In genomic region chr10:121970912-121971311, GRCm38 (mm10) we compare ENCODE assay signal across 17 mouse cellular contexts.
DNase-seq lines count a peak whose midpoint lies in the region; ATAC-seq and TF ChIP-seq lines count a peak whose summit lies in the region.
"Had no signal": no experiment of that assay in that cellular context is flagged by ENCODE, and none has a peak within 500 bp of the region (broad histone marks: within the 10 kb centered on the region; RNA-seq: fewer than 3 reads in every experiment).

No protein-coding gene starts in this region.

- no peaks in the 10 kb centered on the region for H3K27me3 ChIP-seq in hindbrain, embryonic 11.5 days (ENCODE audit: control insufficient read depth, insufficient read depth, low read length)
- H3K27me3 ChIP-seq in hindbrain, embryonic 16.5 days (replicated peaks; ENCODE audit: control insufficient read depth, insufficient read depth, low read length) = no peaks in the 10 kb centered on the region
- no peaks in the 10 kb centered on the region for H3K27me3 ChIP-seq in liver, embryonic 11.5 days (replicated peaks; ENCODE audit: control insufficient read depth, insufficient read depth, low read length)
- no peaks in the 10 kb centered on the region for H3K27me3 ChIP-seq in liver, postnatal 0 days (ENCODE audit: insufficient read depth, low read length)
- H3K27me3 ChIP-seq in hindbrain, embryonic 14.5 days (ENCODE audit: control insufficient read depth, insufficient read depth, low read length) = no peaks in the 10 kb centered on the region
- H3K27me3 ChIP-seq in neural tube, embryonic 15.5 days (replicated peaks) = no peaks in the 10 kb centered on the region
- H3K27me3 ChIP-seq: embryonic facial prominence, embryonic 15.5 days; lung, embryonic 15.5 days; stomach, embryonic 15.5 days had no signal

- no peak for TF ChIP-seq EP300 in liver, postnatal 0 days (IDR thresholded peaks at IDR 0.05; ENCODE audit: low read depth)

- 0 out of 2 replicates have a peak, but pooled peaks cover 3% of the 10 kb centered on the region for H3K4me1 ChIP-seq in hindbrain, embryonic 11.5 days (replicated peaks; ENCODE audit: control insufficient read depth, insufficient read depth, low read length)
- peaks cover 26% of the 10 kb centered on the region for H3K4me1 ChIP-seq in hindbrain, embryonic 16.5 days (ENCODE audit: control insufficient read depth, insufficient read depth, low read depth, low read length)
- peaks cover 12% of the 10 kb centered on the region for H3K4me1 ChIP-seq in liver, embryonic 11.5 days (replicated peaks; ENCODE audit: control insufficient read depth, insufficient read depth, low read length)
- no peaks in the 10 kb centered on the region for H3K4me1 ChIP-seq in liver, postnatal 0 days (ENCODE audit: insufficient read depth)
- H3K4me1 ChIP-seq in hindbrain, embryonic 14.5 days (replicated peaks; ENCODE audit: control insufficient read depth, insufficient read depth, low read length) = peaks cover 46% of the 10 kb centered on the region
- H3K4me1 ChIP-seq in neural tube, embryonic 15.5 days = peaks cover 52% of the 10 kb centered on the region

- no peaks in the 10 kb centered on the region for H3K9me3 ChIP-seq in hindbrain, embryonic 11.5 days (ENCODE audit: control insufficient read depth, low read length)
- H3K9me3 ChIP-seq in hindbrain, embryonic 16.5 days (ENCODE audit: control insufficient read depth, low read length) = no peaks in the 10 kb centered on the region
- no peaks in the 10 kb centered on the region for H3K9me3 ChIP-seq in liver, embryonic 11.5 days (ENCODE audit: control insufficient read depth, low read length)
- no peaks in the 10 kb centered on the region for H3K9me3 ChIP-seq in liver, postnatal 0 days (ENCODE audit: low read length)
- H3K9me3 ChIP-seq in hindbrain, embryonic 14.5 days (ENCODE audit: control insufficient read depth, low read length) = no peaks in the 10 kb centered on the region
- H3K9me3 ChIP-seq in neural tube, embryonic 15.5 days (replicated peaks) = no peaks in the 10 kb centered on the region
- H3K9me3 ChIP-seq: embryonic facial prominence, embryonic 15.5 days; lung, embryonic 15.5 days; stomach, embryonic 15.5 days had no signal

- H3K9ac ChIP-seq in hindbrain, embryonic 11.5 days (ENCODE audit: low read depth, low read length) = no peak overlapping the region
- H3K9ac ChIP-seq in hindbrain, embryonic 16.5 days (ENCODE audit: low read depth, low read length) = no peak overlapping the region
- no peak overlapping the region for H3K9ac ChIP-seq in liver, embryonic 11.5 days (ENCODE audit: low read depth, low read length)
- H3K9ac ChIP-seq in liver, postnatal 0 days (replicated peaks) = no peak overlapping the region
- H3K9ac ChIP-seq in hindbrain, embryonic 14.5 days = no peak overlapping the region
- H3K9ac ChIP-seq in neural tube, embryonic 15.5 days (replicated peaks) = no peak overlapping the region
- H3K9ac ChIP-seq: embryonic facial prominence, embryonic 15.5 days; lung, embryonic 15.5 days; stomach, embryonic 15.5 days had no signal

- no peak for DNase-seq in hindbrain, embryonic 11.5 days (ENCODE audit: low spot score)
- no peak for DNase-seq in liver, embryonic 11.5 days (ENCODE audit: low spot score)
- DNase-seq in liver, postnatal 0 days = no peak
- DNase-seq in hindbrain, embryonic 14.5 days (ENCODE audit: low spot score) = no peak
- DNase-seq in layer of hippocampus, adult 18-20 months (ENCODE audit: low spot score in 2 of 2) = no peak
- DNase-seq: cerebellum, adult 9-10 months; heart, adult 11 months; layer of hippocampus, postnatal 36 days; midbrain, embryonic 14.5 days; spleen, adult 18-20 months had no signal

- WGBS in hindbrain, embryonic 11.5 days = 43% methylated on average over 6 of the region's 6 CpGs
- WGBS in hindbrain, embryonic 16.5 days = 41% methylated on average over 6 of the region's 6 CpGs
- WGBS in liver, embryonic 11.5 days = 67% methylated on average over 6 of the region's 6 CpGs
- 63% methylated on average over 6 of the region's 6 CpGs for WGBS in liver, postnatal 0 days (ENCODE audit: insufficient replicate concordance)
- 34% methylated on average over 6 of the region's 6 CpGs for WGBS in hindbrain, embryonic 14.5 days
- WGBS in neural tube, embryonic 15.5 days = 47% methylated on average over 6 of the region's 6 CpGs

- no peak for TF ChIP-seq CTCF in liver, postnatal 0 days (IDR thresholded peaks at IDR 0.05; ENCODE audit: low read depth)

- H3K4me2 ChIP-seq in hindbrain, embryonic 11.5 days (replicated peaks; ENCODE audit: low read depth, low read length) = no peak overlapping the region
- H3K4me2 ChIP-seq in hindbrain, embryonic 16.5 days (ENCODE audit: low read length) = no peak overlapping the region
- no peak overlapping the region for H3K4me2 ChIP-seq in liver, embryonic 11.5 days
- no peak overlapping the region for H3K4me2 ChIP-seq in liver, postnatal 0 days (ENCODE audit: low read depth, low read length)
- no peak overlapping the region for H3K4me2 ChIP-seq in hindbrain, embryonic 14.5 days (replicated peaks)
- no peak overlapping the region for H3K4me2 ChIP-seq in neural tube, embryonic 15.5 days
- H3K4me2 ChIP-seq: embryonic facial prominence, embryonic 15.5 days; lung, embryonic 15.5 days; stomach, embryonic 15.5 days had no signal

- peak overlapping the region; percentile 30; the same call in 1 of the 2 replicates for H3K27ac ChIP-seq in hindbrain, embryonic 11.5 days (ENCODE audit: low read depth, low read length)
- H3K27ac ChIP-seq in hindbrain, embryonic 16.5 days (ENCODE audit: low read depth, low read length) = no peak overlapping the region
- peak overlapping the region; percentile 34; the same call in 1 of the 2 replicates for H3K27ac ChIP-seq in liver, embryonic 11.5 days (ENCODE audit: low read depth, low read length)
- no peak overlapping the region for H3K27ac ChIP-seq in liver, postnatal 0 days (ENCODE audit: low read depth)
- H3K27ac ChIP-seq in hindbrain, embryonic 14.5 days = peak overlapping the region; percentile 40
- peak overlapping the region; percentile 56 for H3K27ac ChIP-seq in neural tube, embryonic 15.5 days (replicated peaks)
- H3K27ac ChIP-seq: embryonic facial prominence, embryonic 15.5 days; lung, embryonic 15.5 days; macrophage; stomach, embryonic 15.5 days had no signal

- H3K4me3 ChIP-seq in hindbrain, embryonic 11.5 days (ENCODE audit: low read depth, low read length) = no peak overlapping the region
- no peak overlapping the region for H3K4me3 ChIP-seq in hindbrain, embryonic 16.5 days (ENCODE audit: low read length)
- no peak overlapping the region for H3K4me3 ChIP-seq in liver, embryonic 11.5 days (ENCODE audit: low read depth, low read length)
- H3K4me3 ChIP-seq in liver, postnatal 0 days (ENCODE audit: low read depth, low read length) = no peak overlapping the region
- no peak overlapping the region for H3K4me3 ChIP-seq in hindbrain, embryonic 14.5 days (replicated peaks; ENCODE audit: low read length)
- H3K4me3 ChIP-seq in neural tube, embryonic 15.5 days (replicated peaks) = no peak overlapping the region
- H3K4me3 ChIP-seq: embryonic facial prominence, embryonic 15.5 days; lung, embryonic 15.5 days; myocyte; stomach, embryonic 15.5 days had no signal

- no peaks in the 10 kb centered on the region for H3K36me3 ChIP-seq in hindbrain, embryonic 11.5 days (ENCODE audit: control insufficient read depth, insufficient read depth, low read length)
- H3K36me3 ChIP-seq in hindbrain, embryonic 16.5 days (ENCODE audit: control insufficient read depth, insufficient read depth, low read length) = no peaks in the 10 kb centered on the region
- no peaks in the 10 kb centered on the region for H3K36me3 ChIP-seq in liver, embryonic 11.5 days (ENCODE audit: control insufficient read depth, insufficient read depth, low read length)
- no peaks in the 10 kb centered on the region for H3K36me3 ChIP-seq in liver, postnatal 0 days (replicated peaks; ENCODE audit: insufficient read depth, low read length)
- no peaks in the 10 kb centered on the region for H3K36me3 ChIP-seq in hindbrain, embryonic 14.5 days (replicated peaks; ENCODE audit: control insufficient read depth, insufficient read depth)
- no peaks in the 10 kb centered on the region for H3K36me3 ChIP-seq in neural tube, embryonic 15.5 days
- H3K36me3 ChIP-seq: embryonic facial prominence, embryonic 15.5 days; lung, embryonic 15.5 days; stomach, embryonic 15.5 days had no signal

- ATAC-seq in hindbrain, embryonic 11.5 days (ENCODE audit: low FRiP score) = peak; percentile 35; the same call in 1 of the 2 replicates
- ATAC-seq in hindbrain, embryonic 16.5 days = no peak
- ATAC-seq in liver, embryonic 11.5 days (replicated peaks; ENCODE audit: low FRiP score) = no peak
- no peak for ATAC-seq in liver, postnatal 0 days
- ATAC-seq in hindbrain, embryonic 14.5 days (ENCODE audit: low FRiP score) = no peak
- ATAC-seq in neural tube, embryonic 15.5 days (ENCODE audit: low FRiP score) = no peak

Comparison
In these comparisons a context has a peak if more than half of its experiments do, and no peak if none do; other contexts are left out.
1. H3K27ac ChIP-seq: peak in hindbrain, embryonic 11.5 days (single experiment), liver, embryonic 11.5 days (single experiment), hindbrain, embryonic 14.5 days (single experiment) and neural tube, embryonic 15.5 days (single experiment); none in hindbrain, embryonic 16.5 days (single experiment) and liver, postnatal 0 days (single experiment).